Mouse (Mus musculus) liver, embryonic 16.5 days (tissue): ENCODE results near the gene Mlec. TPM values are rescaled to one million over a fixed set of nuclear protein-coding genes. Genes with fewer than 3 reads are reported as not detected.

Experiments used
- ATAC-seq: fragments of 200-750 bp; cut with Nextera tagmentation; 2 replicates; pipeline ENCODE4 v1.8.0; 2017; ENCODE audit warnings: low read depth, mild to moderate bottlenecking, moderate number of reproducible peaks, moderate library complexity
- H3K27ac ChIP-seq: fragments of 300-500 bp; sonication (generic); 2 replicates; pipeline ENCODE4 v1.5.1; 2014; ENCODE audit warnings: mild to moderate bottlenecking, low read length
- H3K27me3 ChIP-seq: fragments of 300-500 bp; sonication (generic); 2 replicates; pipeline ENCODE4 v1.6.1; 2014; ENCODE audit warnings: low read depth, low read length, mixed read lengths; ENCODE audit not compliant: control insufficient read depth, insufficient read depth
- H3K36me3 ChIP-seq: fragments of 300-500 bp; sonication (generic); 2 replicates; pipeline ENCODE4 v1.6.1; 2014; ENCODE audit warnings: mild to moderate bottlenecking; ENCODE audit not compliant: control insufficient read depth, insufficient read depth
- H3K4me1 ChIP-seq: fragments of 300-500 bp; sonication (generic); 2 replicates; pipeline ENCODE4 v1.6.1; 2014; ENCODE audit warnings: low read depth, low read length, mixed read lengths; ENCODE audit not compliant: control insufficient read depth
- H3K4me2 ChIP-seq: fragments of 300-500 bp; sonication (generic); 2 replicates; pipeline ENCODE4 v1.6.1; 2014; ENCODE audit warnings: low read depth, low read length, mixed read lengths
- H3K4me3 ChIP-seq: fragments of 300-500 bp; sonication (generic); 2 replicates; pipeline ENCODE4 v1.5.1; 2014; ENCODE audit warnings: low read depth, mild to moderate bottlenecking, low read length
- H3K9ac ChIP-seq: fragments of 300-500 bp; sonication (generic); 2 replicates; pipeline ENCODE4 v1.6.1; 2014; ENCODE audit warnings: low read depth, low read length
- H3K9me3 ChIP-seq: fragments of 300-500 bp; sonication (generic); replicated peaks from 2 replicates; pipeline ENCODE4 v1.6.1; 2016; ENCODE audit warnings: low read length; ENCODE audit not compliant: control insufficient read depth
- WGBS: fragments of 180-500 bp; shearing (Covaris S2); extraction: QIAGEN DNeasy Blood & Tissue Kit; methylation state at CpG from one replicate; pipeline ENCODE4 v1.1.7; 2014; ENCODE audit not compliant: insufficient replicate concordance; 5-methylcytosine and 5-hydroxymethylcytosine counted together
- polyA plus RNA-seq: library from polyadenylated mRNA; unstranded; fragments of >200 nt; fragmentation: Nextera tagmentation; extraction: Ambion mirVana; gene quantifications from 2 replicates; pipeline ENCODE4 v1.2.1, GENCODE M21; 2015

The Mlec gene
- polyA plus RNA-seq, 1 experiment from 2014 or later, result 19.4 TPM

GRCm38 (mm10) chr5:115182925-115183324, 24.9 kb upstream of the Mlec start:
- H3K27ac ChIP-seq, result no peak overlapping the region
- no peak overlapping the region for H3K4me3 ChIP-seq
- H3K27me3 ChIP-seq, result peaks cover 31% of the 10 kb centered on the region
- H3K4me2 ChIP-seq, result no peak overlapping the region
- no peak overlapping the region for H3K9ac ChIP-seq
- H3K36me3 ChIP-seq, result no peaks in the 10 kb centered on the region
- no peaks in the 10 kb centered on the region for H3K9me3 ChIP-seq
- ATAC-seq, result no peak
- peaks cover 6% of the 10 kb centered on the region for H3K4me1 ChIP-seq
- 51% methylated on average over 8 of the region's 8 CpGs for WGBS

DNA sequence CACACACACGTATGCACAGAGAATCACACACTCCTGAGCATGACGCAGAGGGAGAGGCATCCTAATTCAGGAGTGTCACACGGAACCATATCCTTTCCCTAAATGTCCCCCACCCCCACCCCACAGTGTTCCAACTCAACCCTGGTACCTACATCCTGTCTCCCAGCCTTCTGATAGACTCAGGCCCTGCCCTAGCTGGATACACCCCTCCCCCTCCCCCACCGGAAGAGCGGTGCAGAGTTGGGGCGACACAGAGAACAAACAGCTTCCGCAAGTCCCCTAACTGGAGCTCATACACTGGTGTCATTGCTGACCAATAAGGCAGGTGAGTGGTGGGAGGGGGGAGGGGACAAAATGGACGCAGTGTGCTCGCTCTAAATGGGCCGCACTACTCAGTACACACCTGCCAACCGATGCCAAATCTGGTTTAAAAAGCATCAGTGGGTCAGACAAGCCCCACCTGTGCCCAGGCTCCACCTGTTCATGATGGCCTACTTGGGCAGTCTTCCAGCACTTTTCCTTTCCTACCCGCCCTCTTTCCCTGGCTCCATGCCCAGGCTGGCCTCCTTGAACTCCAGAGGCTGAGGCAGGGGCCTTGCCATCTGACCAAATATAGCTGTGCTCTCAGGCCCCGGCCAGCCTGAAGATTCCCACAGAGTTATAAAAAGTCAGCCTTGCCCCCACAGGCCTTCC, 23.4 kb upstream of the Mlec start:
- ATAC-seq, result no peak
- WGBS, result 57% methylated on average over 13 of the region's 13 CpGs
- Histone ChIP-seq H3K4me3 (no peak overlapping the region), H3K9me3 (no peaks in the 10 kb centered on the region), H3K4me2 (no peak overlapping the region), H3K4me1 (no peaks in the 10 kb centered on the region; the same call in 1 of the 2 replicates), H3K27ac (no peak overlapping the region), H3K36me3 (no peaks in the 10 kb centered on the region), H3K27me3 (peaks cover 18% of the 10 kb centered on the region), H3K9ac (no peak overlapping the region)

DNA sequence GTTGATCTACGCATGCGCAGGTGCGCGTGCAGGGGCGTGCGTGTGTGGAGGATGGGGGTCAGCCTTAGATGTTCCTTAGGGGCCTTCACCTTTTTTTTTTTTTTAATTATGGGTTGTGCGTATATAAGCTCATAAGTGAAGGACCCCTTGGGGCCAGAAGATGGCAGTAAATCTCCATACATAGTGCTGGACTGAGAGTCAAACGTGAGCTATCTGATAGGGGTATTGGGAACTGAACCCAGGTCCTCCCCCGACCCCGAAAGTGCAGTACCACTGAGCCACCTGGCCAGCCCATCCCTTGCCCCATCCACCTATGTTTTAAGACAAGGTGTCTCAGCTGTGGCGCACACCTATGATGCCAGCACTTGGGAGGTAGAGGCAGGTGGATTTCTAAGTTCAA, 21.6 kb upstream of the Mlec start:
- no peak for ATAC-seq
- Histone ChIP-seq H3K4me3 (no peak overlapping the region), H3K27me3 (peaks cover 10% of the 10 kb centered on the region), H3K9me3 (no peaks in the 10 kb centered on the region), H3K4me1 (no peaks in the 10 kb centered on the region; the same call in 1 of the 2 replicates), H3K4me2 (no peak overlapping the region), H3K27ac (no peak overlapping the region), H3K36me3 (no peaks in the 10 kb centered on the region), H3K9ac (no peak overlapping the region)
- 76% methylated on average over 11 of the region's 11 CpGs for WGBS

DNA sequence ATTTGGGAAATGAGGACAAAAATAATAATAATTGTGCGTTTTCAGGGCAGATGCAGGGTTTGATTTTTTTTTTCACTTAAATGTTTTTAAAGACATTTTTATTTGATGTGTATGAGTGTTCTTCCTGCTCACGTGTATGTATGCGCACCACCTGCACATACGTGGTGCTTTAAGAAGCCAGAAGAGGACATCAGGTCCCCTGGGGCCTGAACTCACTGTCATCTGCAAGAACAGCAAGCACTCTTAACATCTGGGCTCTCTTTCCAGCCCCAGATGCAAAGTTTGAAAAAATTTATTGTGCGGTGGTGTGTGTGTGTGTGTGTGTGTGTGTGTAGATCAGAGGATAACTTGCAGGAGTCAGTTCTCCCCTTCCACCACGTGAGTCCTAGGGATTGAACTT, 19.9 kb upstream of the Mlec start:
- H3K27ac ChIP-seq, result no peak overlapping the region
- H3K9me3 ChIP-seq, result no peaks in the 10 kb centered on the region
- H3K4me1 ChIP-seq, result no peaks in the 10 kb centered on the region
- 77% methylated on average over 6 of the region's 6 CpGs for WGBS
- no peak for ATAC-seq
- peaks cover 1% of the 10 kb centered on the region; the same call in 1 of the 2 replicates for H3K27me3 ChIP-seq
- no peak overlapping the region for H3K4me3 ChIP-seq
- no peak overlapping the region for H3K4me2 ChIP-seq
- H3K9ac ChIP-seq, result no peak overlapping the region
- no peaks in the 10 kb centered on the region for H3K36me3 ChIP-seq

DNA sequence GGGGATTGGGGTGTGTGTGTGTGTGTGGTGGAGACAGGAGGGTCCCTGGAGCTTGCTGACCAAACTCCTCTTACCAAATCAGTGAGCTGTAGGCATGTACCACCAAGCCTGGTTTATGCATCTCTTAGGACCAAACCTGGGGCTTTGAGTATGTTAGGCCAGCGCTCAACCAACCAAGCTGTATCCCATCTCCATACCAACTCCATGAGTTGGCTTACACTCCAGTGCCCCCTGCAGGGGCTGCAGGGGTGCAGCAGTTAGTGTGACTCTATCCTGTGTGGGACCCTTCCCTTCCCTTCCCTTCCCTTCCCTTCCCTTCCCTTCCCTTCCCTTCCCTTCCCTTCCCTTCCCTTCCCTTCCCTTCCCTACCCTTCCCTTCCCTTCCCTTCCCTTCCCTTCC, 16.6 kb upstream of the Mlec start:
- no peaks in the 10 kb centered on the region for H3K27me3 ChIP-seq
- no peaks in the 10 kb centered on the region for H3K9me3 ChIP-seq
- no peaks in the 10 kb centered on the region for H3K36me3 ChIP-seq
- H3K9ac ChIP-seq, result no peak overlapping the region
- no peak for ATAC-seq
- no peak overlapping the region for H3K27ac ChIP-seq
- H3K4me3 ChIP-seq, result no peak overlapping the region
- no peak overlapping the region for H3K4me2 ChIP-seq
- WGBS, result 85% methylated on average over 1 of the region's 1 CpGs
- no peaks in the 10 kb centered on the region for H3K4me1 ChIP-seq

GRCm38 (mm10) chr5:115170150-115170549, 12.2 kb upstream of the Mlec start:
- Histone ChIP-seq H3K4me1 (peaks cover 4% of the 10 kb centered on the region; the same call in 1 of the 2 replicates), H3K27ac (no peak overlapping the region), H3K36me3 (no peaks in the 10 kb centered on the region), H3K9me3 (no peaks in the 10 kb centered on the region), H3K4me2 (no peak overlapping the region), H3K9ac (no peak overlapping the region), H3K27me3 (no peaks in the 10 kb centered on the region), H3K4me3 (no peak overlapping the region)
- WGBS, result 84% methylated on average over 8 of the region's 8 CpGs
- ATAC-seq, result no peak

DNA sequence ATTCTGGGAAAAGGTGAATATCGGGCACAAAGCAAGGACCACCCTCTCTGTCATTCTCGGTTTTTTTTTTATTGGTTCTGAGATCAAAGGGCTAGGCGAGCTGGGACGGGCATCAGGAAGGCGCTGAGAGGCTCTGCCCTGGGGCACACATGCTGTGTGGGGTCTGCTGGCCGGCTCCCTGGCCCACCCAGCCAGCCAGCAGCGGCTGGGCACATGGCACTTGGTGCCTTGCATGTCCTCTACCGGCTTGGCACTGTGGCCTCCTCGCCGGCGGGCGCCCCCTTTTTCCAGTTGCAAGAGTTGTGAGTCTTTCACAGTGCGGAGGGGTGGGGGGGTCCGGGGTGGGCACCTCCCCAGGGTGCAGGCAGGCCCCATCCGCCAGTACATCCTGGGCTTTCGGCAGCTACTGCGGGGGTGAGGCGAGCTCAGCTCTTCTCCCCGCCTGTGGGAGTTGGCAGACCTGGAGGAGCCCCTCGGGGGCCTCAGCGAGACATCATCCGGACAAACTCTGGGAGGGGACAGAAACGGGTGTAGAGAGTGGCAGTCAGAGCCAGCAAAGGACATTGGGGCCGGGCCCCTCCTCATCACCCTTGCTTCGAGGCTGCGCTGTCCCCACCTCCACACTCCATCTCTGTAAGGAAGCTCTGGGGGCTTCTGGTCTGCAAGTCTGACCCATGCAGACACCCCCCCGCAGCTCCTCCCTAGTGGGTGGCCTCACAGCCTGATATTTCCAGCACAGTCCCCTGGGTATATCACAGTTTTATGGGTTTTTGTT, 10.8 kb upstream of the Mlec start:
- 45% methylated on average over 27 of the region's 27 CpGs for WGBS
- no peaks in the 10 kb centered on the region for H3K27me3 ChIP-seq
- peaks cover 4% of the 10 kb centered on the region; the same call in 1 of the 2 replicates for H3K4me1 ChIP-seq
- H3K9me3 ChIP-seq, result no peaks in the 10 kb centered on the region
- no peak overlapping the region for H3K4me2 ChIP-seq
- no peak overlapping the region for H3K9ac ChIP-seq
- no peaks in the 10 kb centered on the region for H3K36me3 ChIP-seq
- no peak overlapping the region for H3K4me3 ChIP-seq
- ATAC-seq, result no peak
- H3K27ac ChIP-seq, result no peak overlapping the region

DNA sequence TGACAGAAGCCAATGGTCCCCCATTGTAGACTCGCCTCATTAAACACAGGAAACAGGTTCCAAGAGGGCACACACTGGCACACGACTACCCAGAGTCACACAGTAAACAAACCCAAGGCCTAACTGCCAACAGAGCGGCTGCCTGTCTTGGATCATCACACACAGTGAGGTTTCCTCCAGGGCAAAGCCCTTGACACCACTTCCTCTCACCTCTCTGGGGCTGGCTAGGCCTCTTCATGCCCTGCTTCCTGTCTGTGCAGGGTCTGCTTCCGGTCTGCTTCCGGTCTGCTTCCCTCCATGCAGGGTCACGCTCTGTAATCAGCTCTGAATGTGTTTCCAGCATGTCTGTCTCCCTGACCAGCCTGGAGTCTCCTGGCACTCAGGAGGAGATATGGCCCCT, 9.4 kb upstream of the Mlec start:
- 21% methylated on average over 6 of the region's 6 CpGs for WGBS
- H3K27me3 ChIP-seq, result no peaks in the 10 kb centered on the region
- no peak overlapping the region; the same call in 1 of the 2 replicates for H3K27ac ChIP-seq

DNA sequence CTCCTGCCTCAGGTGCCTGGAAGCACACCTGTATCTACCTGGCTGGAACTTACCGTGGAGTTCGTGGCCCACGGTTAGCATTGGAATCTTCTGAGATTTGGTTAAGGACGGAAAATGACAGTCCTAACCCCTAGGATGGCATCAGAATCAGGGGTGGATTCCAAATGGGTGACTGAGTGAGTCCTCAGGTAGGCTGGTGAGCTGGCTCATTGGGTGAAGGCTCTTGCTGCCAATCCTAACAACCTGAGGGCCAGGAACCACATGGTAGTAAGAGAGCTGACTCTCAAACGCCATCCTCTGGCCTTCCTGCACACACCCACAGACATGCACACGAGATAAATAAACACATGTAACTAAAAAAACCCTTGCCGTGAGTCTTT, 8.8 kb upstream of the Mlec start:
- WGBS, result 61% methylated on average over 7 of the region's 7 CpGs
- no peak overlapping the region for H3K9ac ChIP-seq
- no peak overlapping the region for H3K4me2 ChIP-seq
- no peak overlapping the region for H3K4me3 ChIP-seq
- H3K4me1 ChIP-seq, result peaks cover 4% of the 10 kb centered on the region; the same call in 1 of the 2 replicates
- H3K36me3 ChIP-seq, result no peaks in the 10 kb centered on the region
- H3K27ac ChIP-seq, result no peak overlapping the region; the same call in 1 of the 2 replicates
- H3K9me3 ChIP-seq, result no peaks in the 10 kb centered on the region
- ATAC-seq, result no peak
- no peaks in the 10 kb centered on the region for H3K27me3 ChIP-seq

More for the DNA sequence above, 9.4 kb upstream of the Mlec start:
- H3K4me2 ChIP-seq, result no peak overlapping the region
- no peaks in the 10 kb centered on the region for H3K9me3 ChIP-seq
- H3K9ac ChIP-seq, result no peak overlapping the region
- peak; percentile 56 for ATAC-seq
- peaks cover 4% of the 10 kb centered on the region; the same call in 1 of the 2 replicates for H3K4me1 ChIP-seq
- H3K36me3 ChIP-seq, result no peaks in the 10 kb centered on the region
- H3K4me3 ChIP-seq, result no peak overlapping the region
